Mouse (Mus musculus): ENCODE data around the gene Nr5a2. TPM values are rescaled to one million over a fixed set of nuclear protein-coding genes. Genes with fewer than 3 reads are reported as not detected.
A peak's percentile ranks its signal among the peaks of the same experiment; 100 is the strongest.

The Nr5a2 gene
- total and polyA plus RNA-seq, 2 experiments from 2014 or later, result 0.43 to 2.6 TPM

DNA sequence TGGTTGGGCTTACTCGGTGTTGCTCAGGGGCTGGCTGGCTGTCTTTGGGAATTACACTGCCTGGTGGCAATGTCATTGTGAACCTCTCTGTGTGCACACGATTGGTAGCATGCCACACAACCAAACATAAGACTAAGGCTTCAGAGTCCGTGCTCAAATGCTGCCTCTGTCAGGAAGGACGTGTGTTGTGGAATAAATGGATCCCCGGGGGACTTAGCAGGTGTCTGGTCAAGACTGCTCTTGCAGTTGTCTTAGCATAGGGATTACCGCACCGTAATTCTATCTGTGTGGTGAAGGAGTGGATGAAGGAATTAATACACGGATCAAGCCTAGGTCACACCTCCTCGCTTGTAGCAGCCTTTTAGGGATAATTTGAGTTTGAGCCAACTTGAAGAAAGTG, 32.8 kb downstream of the Nr5a2 start:
- H3K27me3 ChIP-seq (ENCODE audit: insufficient read depth, low read length), result no peaks in the 10 kb centered on the region
- no peaks in the 10 kb centered on the region for H3K4me1 ChIP-seq (ENCODE audit: insufficient read depth, low read length)
- DNase-seq (ENCODE audit: low spot score) (no peak), ATAC-seq (ENCODE audit: low FRiP score) (no peak)
- no peaks in the 10 kb centered on the region for H3K9me3 ChIP-seq (ENCODE audit: low read length)
- TF ChIP-seq CTCF (IDR thresholded peaks at IDR 0.05), result peak; percentile 22; the same call in 1 of the 2 replicates
- H3K4me3 ChIP-seq (ENCODE audit: low read depth, low read length), result no peak overlapping the region
- no peaks in the 10 kb centered on the region for H3K36me3 ChIP-seq (ENCODE audit: insufficient read depth, low read length)
- WGBS, result 53% methylated on average over 9 of the region's 9 CpGs
- no peak overlapping the region for H3K9ac ChIP-seq (replicated peaks; ENCODE audit: low read length, poor library complexity, severe bottlenecking)
- no peak overlapping the region for H3K27ac ChIP-seq (ENCODE audit: low read depth, low read length)
- H3K4me2 ChIP-seq (ENCODE audit: low read depth, low read length, poor library complexity, severe bottlenecking), result no peak overlapping the region

- H3K9ac ChIP-seq (replicated peaks; ENCODE audit: low read length, poor library complexity, severe bottlenecking), result no peak overlapping the region
- H3K9me3 ChIP-seq (ENCODE audit: low read length), result no peaks in the 10 kb centered on the region
- H3K36me3 ChIP-seq (ENCODE audit: insufficient read depth, low read length), result no peaks in the 10 kb centered on the region
- H3K4me1 ChIP-seq (ENCODE audit: insufficient read depth, low read length), result no peaks in the 10 kb centered on the region
- ATAC-seq (ENCODE audit: low FRiP score) (no peak), DNase-seq (ENCODE audit: low spot score) (no peak)
- WGBS, result 38% methylated on average over 3 of the region's 3 CpGs
- H3K4me2 ChIP-seq (ENCODE audit: low read depth, low read length, poor library complexity, severe bottlenecking), result no peak overlapping the region
- no peak overlapping the region for H3K27ac ChIP-seq (ENCODE audit: low read depth, low read length)
- no peaks in the 10 kb centered on the region for H3K27me3 ChIP-seq (ENCODE audit: insufficient read depth, low read length)
- no peak for TF ChIP-seq CTCF (IDR thresholded peaks at IDR 0.05)
- H3K4me3 ChIP-seq (ENCODE audit: low read depth, low read length), result no peak overlapping the region
These were observed 34.2 kb downstream of the Nr5a2 start for GRCm38 (mm10) chr1:136926026-136926425.

- Histone ChIP-seq H3K9me3 (ENCODE audit: low read length) (no peaks in the 10 kb centered on the region), H3K27me3 (ENCODE audit: insufficient read depth, low read length) (no peaks in the 10 kb centered on the region), H3K36me3 (ENCODE audit: insufficient read depth, low read length) (no peaks in the 10 kb centered on the region), H3K4me2 (ENCODE audit: low read depth, low read length, poor library complexity, severe bottlenecking) (no peak overlapping the region), H3K27ac (ENCODE audit: low read depth, low read length) (no peak overlapping the region), H3K9ac (replicated peaks; ENCODE audit: low read length, poor library complexity, severe bottlenecking) (no peak overlapping the region), H3K4me1 (ENCODE audit: insufficient read depth, low read length) (no peaks in the 10 kb centered on the region), H3K4me3 (ENCODE audit: low read depth, low read length) (no peak overlapping the region)
- 87% methylated on average over 4 of the region's 4 CpGs for WGBS
- TF ChIP-seq CTCF (IDR thresholded peaks at IDR 0.05), result no peak
- ATAC-seq (ENCODE audit: low FRiP score) (no peak), DNase-seq (ENCODE audit: low spot score) (no peak)
These were observed 40.2 kb downstream of the Nr5a2 start for GRCm38 (mm10) chr1:136920089-136920488.

DNA sequence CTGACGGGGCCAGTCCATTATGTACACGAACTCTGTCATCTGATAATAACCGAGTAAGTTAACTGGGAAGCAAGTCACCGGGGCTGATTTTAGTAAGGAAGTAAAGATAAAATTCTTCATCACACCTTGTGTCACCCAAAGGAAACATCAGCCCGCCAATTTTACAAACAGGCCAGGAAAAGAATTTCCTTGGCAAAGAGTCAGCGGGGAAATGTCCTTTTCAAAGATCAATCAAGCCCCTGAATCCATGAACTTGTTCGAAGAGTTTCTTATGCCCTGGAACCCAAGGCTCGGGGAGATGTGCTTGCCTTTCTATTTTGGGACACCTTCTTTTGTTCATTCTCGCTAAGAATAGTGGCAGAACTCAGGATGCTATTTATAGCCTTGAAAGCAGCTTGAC, 41.5 kb downstream of the Nr5a2 start:
- no peak for DNase-seq (ENCODE audit: low spot score)
- H3K27ac ChIP-seq (ENCODE audit: low read depth, low read length), result no peak overlapping the region
- ATAC-seq (ENCODE audit: low FRiP score), result no peak
- no peak overlapping the region for H3K4me3 ChIP-seq (ENCODE audit: low read depth, low read length)
- no peaks in the 10 kb centered on the region for H3K27me3 ChIP-seq (ENCODE audit: insufficient read depth, low read length)
- no peaks in the 10 kb centered on the region for H3K36me3 ChIP-seq (ENCODE audit: insufficient read depth, low read length)
- H3K4me2 ChIP-seq (ENCODE audit: low read depth, low read length, poor library complexity, severe bottlenecking), result no peak overlapping the region
- no peak for TF ChIP-seq CTCF (IDR thresholded peaks at IDR 0.05)
- H3K9ac ChIP-seq (replicated peaks; ENCODE audit: low read length, poor library complexity, severe bottlenecking), result no peak overlapping the region
- no peaks in the 10 kb centered on the region for H3K9me3 ChIP-seq (ENCODE audit: low read length)
- WGBS, result 71% methylated on average over 9 of the region's 9 CpGs
- H3K4me1 ChIP-seq (ENCODE audit: insufficient read depth, low read length), result no peaks in the 10 kb centered on the region

DNA sequence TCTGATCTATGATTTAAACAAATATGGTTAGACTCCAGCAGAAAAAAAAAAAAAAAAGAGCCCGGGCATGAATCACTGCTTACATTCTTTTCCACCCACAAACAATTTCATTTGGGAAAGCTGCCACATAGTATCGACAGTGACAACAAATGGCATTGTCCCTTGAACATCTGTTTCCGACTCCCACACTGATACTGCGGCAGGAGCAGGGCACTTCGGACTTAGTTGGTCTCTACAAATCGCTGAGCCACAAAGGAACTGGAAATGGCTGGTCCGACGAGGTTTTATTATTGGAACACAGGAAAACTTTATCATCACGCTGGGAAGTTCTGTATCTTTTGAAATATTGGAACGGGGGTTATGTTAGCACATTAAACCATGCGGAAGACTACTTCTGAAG, 44.8 kb downstream of the Nr5a2 start:
- H3K4me1 ChIP-seq (ENCODE audit: insufficient read depth, low read length), result no peaks in the 10 kb centered on the region
- ATAC-seq (ENCODE audit: low FRiP score), result no peak
- no peak for TF ChIP-seq CTCF (IDR thresholded peaks at IDR 0.05)
- H3K4me2 ChIP-seq (ENCODE audit: low read depth, low read length, poor library complexity, severe bottlenecking), result no peak overlapping the region
- peak; percentile 4 for DNase-seq (ENCODE audit: low spot score)
- H3K9ac ChIP-seq (replicated peaks; ENCODE audit: low read length, poor library complexity, severe bottlenecking), result no peak overlapping the region
- H3K9me3 ChIP-seq (ENCODE audit: low read length), result no peaks in the 10 kb centered on the region
- H3K4me3 ChIP-seq (ENCODE audit: low read depth, low read length), result no peak overlapping the region
- WGBS, result 66% methylated on average over 11 of the region's 11 CpGs
- H3K36me3 ChIP-seq (ENCODE audit: insufficient read depth, low read length), result no peaks in the 10 kb centered on the region
- no peaks in the 10 kb centered on the region for H3K27me3 ChIP-seq (ENCODE audit: insufficient read depth, low read length)
- no peak overlapping the region for H3K27ac ChIP-seq (ENCODE audit: low read depth, low read length)

DNA sequence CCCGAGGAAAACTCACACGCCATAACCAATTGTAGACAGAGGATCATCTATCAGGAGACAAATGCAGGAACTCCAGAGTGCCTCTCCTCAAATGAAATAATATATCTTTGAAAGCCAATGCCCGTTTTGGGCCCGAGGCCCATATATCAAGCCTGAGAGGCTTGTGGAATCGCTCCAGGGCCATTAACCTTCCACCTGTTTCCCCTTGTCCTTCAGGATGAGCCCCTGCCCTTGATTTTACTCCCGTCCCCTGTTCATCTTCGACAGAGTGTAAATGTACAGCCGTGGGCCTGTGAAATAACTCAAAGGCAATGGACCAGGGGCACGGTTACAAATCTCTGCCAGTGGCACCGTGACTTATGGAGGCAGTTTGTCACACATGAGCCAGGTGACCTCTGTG, 48.3 kb downstream of the Nr5a2 start:
- H3K9me3 ChIP-seq (ENCODE audit: low read length), result no peaks in the 10 kb centered on the region
- no peaks in the 10 kb centered on the region for H3K27me3 ChIP-seq (ENCODE audit: insufficient read depth, low read length)
- 92% methylated on average over 10 of the region's 10 CpGs for WGBS
- no peak overlapping the region for H3K9ac ChIP-seq (replicated peaks; ENCODE audit: low read length, poor library complexity, severe bottlenecking)
- no peak overlapping the region for H3K4me3 ChIP-seq (ENCODE audit: low read depth, low read length)
- DNase-seq (ENCODE audit: low spot score) (no peak), ATAC-seq (ENCODE audit: low FRiP score) (no peak)
- H3K4me2 ChIP-seq (ENCODE audit: low read depth, low read length, poor library complexity, severe bottlenecking), result no peak overlapping the region
- no peaks in the 10 kb centered on the region for H3K4me1 ChIP-seq (ENCODE audit: insufficient read depth, low read length)
- no peak overlapping the region for H3K27ac ChIP-seq (ENCODE audit: low read depth, low read length)
- no peaks in the 10 kb centered on the region for H3K36me3 ChIP-seq (ENCODE audit: insufficient read depth, low read length)
- no peak for TF ChIP-seq CTCF (IDR thresholded peaks at IDR 0.05)

DNA sequence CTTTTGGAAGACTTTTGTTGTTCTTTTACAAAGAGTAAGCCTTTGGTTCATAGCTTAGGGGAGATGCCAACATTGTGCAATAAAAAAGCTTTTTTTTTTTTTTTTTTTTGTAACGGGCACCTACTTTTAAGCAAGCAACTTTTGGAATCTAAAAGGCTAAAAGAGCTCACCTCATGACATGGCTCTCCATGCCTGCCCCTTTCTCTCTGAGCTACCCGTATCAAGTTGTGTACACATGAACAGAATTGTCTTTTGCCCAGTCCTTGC, 48.7 kb downstream of the Nr5a2 start:
- no peak overlapping the region for H3K4me2 ChIP-seq (ENCODE audit: low read depth, low read length, poor library complexity, severe bottlenecking)
- no peaks in the 10 kb centered on the region for H3K36me3 ChIP-seq (ENCODE audit: insufficient read depth, low read length)
- no peak for DNase-seq (ENCODE audit: low spot score)
- H3K4me3 ChIP-seq (ENCODE audit: low read depth, low read length), result no peak overlapping the region
- ATAC-seq (ENCODE audit: low FRiP score), result no peak
- WGBS, result 89% methylated on average over 2 of the region's 2 CpGs
- no peak for TF ChIP-seq CTCF (IDR thresholded peaks at IDR 0.05)
- H3K9me3 ChIP-seq (ENCODE audit: low read length), result no peaks in the 10 kb centered on the region
- no peak overlapping the region for H3K27ac ChIP-seq (ENCODE audit: low read depth, low read length)
- no peak overlapping the region for H3K9ac ChIP-seq (replicated peaks; ENCODE audit: low read length, poor library complexity, severe bottlenecking)
- no peaks in the 10 kb centered on the region for H3K4me1 ChIP-seq (ENCODE audit: insufficient read depth, low read length)
- no peaks in the 10 kb centered on the region for H3K27me3 ChIP-seq (ENCODE audit: insufficient read depth, low read length)
